Mouse (Mus musculus) hematopoietic stem cell, adult 5-6 weeks (primary cell): Measurements from ENCODE around the gene Tmem132b. TPM values are rescaled to one million over a fixed set of nuclear protein-coding genes. Genes with fewer than 3 reads are reported as not detected.

ENCODE experiments used
- ATAC-seq, 2 experiments: fragments of 125-278 bp in 1 of 2; replicated peaks in 1 of 2; 2 replicates each; pipeline ENCODE4 v1.8.0; 2016 to 2017; ENCODE audit warnings: inconsistent platforms in 2 of 2, mild to moderate bottlenecking in 2 of 2, moderate number of reproducible peaks in 2 of 2, low read depth in 1 of 2, moderate TSS enrichment in 1 of 2; ENCODE audit not compliant: low FRiP score in 2 of 2, poor library complexity in 2 of 2, severe bottlenecking in 2 of 2, insufficient read depth in 1 of 2, low TSS enrichment in 1 of 2
- total RNA-seq: library from RNA; stranded (forward); fragments of 172-1452, 232-1000 nt; gene quantifications from 2 replicates; pipeline ENCODE4 v1.2.3, GENCODE M21; 2017

Gene Tmem132b
- total RNA-seq, 1 experiment from 2014 or later = 0.25 TPM

- ATAC-seq = no peak
These were observed 261.1 kb downstream of the Tmem132b start for GRCm38 (mm10) chr5:125792643-125793042.

- peak; percentile 99 to 100 for ATAC-seq
These were observed 262.7 kb downstream of the Tmem132b start for GRCm38 (mm10) chr5:125794318-125794717.

GRCm38 (mm10) chr5:125799622-125800021 lies 268.0 kb downstream of the Tmem132b start:
- no peak for ATAC-seq

- ATAC-seq = peak in 1 of 2 experiments; percentile 80; a peak in 3 of 4 replicates
These were observed 268.5 kb downstream of the Tmem132b start for GRCm38 (mm10) chr5:125800025-125800424.

- no peak for ATAC-seq
These were observed 271.2 kb downstream of the Tmem132b start for GRCm38 (mm10) chr5:125802801-125803200.

- no peak for ATAC-seq
These were observed 273.8 kb downstream of the Tmem132b start for GRCm38 (mm10) chr5:125805327-125805726.

- ATAC-seq = no peak
These were observed 276.3 kb downstream of the Tmem132b start for GRCm38 (mm10) chr5:125807861-125808260.

DNA sequence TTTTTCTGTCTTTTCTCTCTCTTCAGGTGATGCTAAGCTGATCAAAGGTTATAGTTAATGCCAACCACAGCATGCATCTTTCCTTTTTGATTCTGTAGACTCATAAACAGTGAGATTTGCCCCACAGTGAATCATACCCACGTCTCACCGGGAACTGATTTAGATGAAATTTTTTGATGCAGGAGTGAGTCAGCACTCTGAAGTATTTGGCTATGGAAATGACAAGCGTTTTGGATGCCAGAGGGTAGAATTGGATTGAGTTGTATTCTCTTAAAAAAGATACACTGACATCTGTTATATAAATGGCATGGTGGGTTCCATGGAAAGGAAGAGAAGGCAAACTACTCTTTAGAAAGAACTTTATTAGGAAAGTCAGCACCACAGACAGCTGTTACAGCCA lies 297.8 kb downstream of the Tmem132b start:
- no peak for ATAC-seq

GRCm38 (mm10) chr5:125835890-125836289 lies 304.3 kb downstream of the Tmem132b start:
- ATAC-seq = no peak

GRCm38 (mm10) chr5:125836761-125837160 lies 305.2 kb downstream of the Tmem132b start:
- ATAC-seq = no peak

Other genes starting within 250 kb of the Tmem132b start
- gene Scarb1, start 190.7 kb upstream of the Tmem132b start, total RNA-seq = 35.7 and 45.6 TPM in 2 replicates
- gene Gm10382, start 142.5 kb upstream of the Tmem132b start, total RNA-seq = 0.63 and 1.6 TPM in 2 replicates
- 339 and 386 TPM in 2 replicates for gene Ubc, start 141.6 kb upstream of the Tmem132b start, total RNA-seq
- gene Dhx37, start 97.7 kb upstream of the Tmem132b start, total RNA-seq = 65.8 and 87.1 TPM in 2 replicates
- gene Bri3bp, start 90.2 kb upstream of the Tmem132b start, total RNA-seq = 23.0 and 25.6 TPM in 2 replicates
- 8.1 and 15.9 TPM in 2 replicates for gene Aacs, start 56.0 kb upstream of the Tmem132b start, total RNA-seq